Mouse (Mus musculus) lung, postnatal 0 days (tissue): ENCODE measurements around the gene Park7.

Source experiments
- CTCF ChIP-seq: IDR thresholded peaks from 2 replicates; pipeline ENCODE4 v1.5.1; 2016; ENCODE audit warnings: antibody characterized with exemption, mild to moderate bottlenecking
- EP300 ChIP-seq: IDR thresholded peaks from 2 replicates; pipeline ENCODE4 v1.6.1; 2016; ENCODE audit warnings: antibody characterized with exemption, mild to moderate bottlenecking, control low read depth

GRCm38 (mm10) chr4:150855346-150855745, 58.9 kb downstream of the Park7 start:
- TF ChIP-seq CTCF (no peak), EP300 (no peak)
